Mouse (Mus musculus): ENCODE measurements around the gene Btbd35f6. TPM values are rescaled to one million over a fixed set of nuclear protein-coding genes. Genes with fewer than 3 reads are reported as not detected.
"Not testable (repeated sequence)": the region's sequence is repeated elsewhere in the genome, so short reads cannot be mapped to it uniquely, and the experiment has no call there.

The Btbd35f6 gene
- polyA plus RNA-seq (2012; rRNA removed): not detected in 2 replicates

- not testable (repeated sequence) for H3K4me1 ChIP-seq (replicated peaks; ENCODE audit: control insufficient read depth, insufficient read depth, low read length); H3K27me3 ChIP-seq (ENCODE audit: control insufficient read depth, insufficient read depth, low read length); H3K36me3 ChIP-seq (ENCODE audit: control insufficient read depth, insufficient read depth, low read length); DNase-seq; H3K27ac ChIP-seq (ENCODE audit: control insufficient read depth, insufficient read depth, low read length); H3K4me3 ChIP-seq (ENCODE audit: control insufficient read depth, insufficient read depth, low read length)
- WGBS: 88% methylated on average over 1 of the region's 4 CpGs
Observed at GRCm38 (mm10) chrX:33956440-33956839, at the start of gene Btbd35f6. TSS of gene Btbd35f6 (minus strand) at chrX:33956540.

- DNase-seq; H3K4me1 ChIP-seq (replicated peaks; ENCODE audit: control insufficient read depth, insufficient read depth, low read length); H3K4me3 ChIP-seq (ENCODE audit: control insufficient read depth, insufficient read depth, low read length); H3K27me3 ChIP-seq (ENCODE audit: control insufficient read depth, insufficient read depth, low read length); H3K27ac ChIP-seq (ENCODE audit: control insufficient read depth, insufficient read depth, low read length); H3K36me3 ChIP-seq (ENCODE audit: control insufficient read depth, insufficient read depth, low read length): not testable (repeated sequence)
Observed at GRCm38 (mm10) chrX:33986716-33987115, 30.4 kb upstream of the Btbd35f6 start, which contains the start of gene Gm21870. TSS of gene Gm21870 (minus strand) at chrX:33986816.

DNA sequence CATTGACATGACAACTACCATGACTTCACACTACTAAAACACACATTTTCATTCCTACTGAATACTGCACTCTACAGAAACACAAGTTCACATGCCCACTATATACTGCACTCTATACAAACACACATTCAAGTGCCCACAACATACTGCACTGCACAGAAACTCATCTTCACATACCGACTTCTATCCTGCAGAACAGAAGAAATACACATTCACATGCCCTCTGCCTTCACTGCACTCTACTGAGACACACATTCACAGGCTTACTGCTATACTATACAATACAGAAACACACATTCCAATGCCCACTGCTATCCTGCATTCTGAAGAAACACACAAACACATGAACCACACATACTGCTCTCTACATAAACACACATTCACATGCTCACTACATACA lies 26.1 kb downstream of the Btbd35f6 start:
- not testable (repeated sequence) for H3K36me3 ChIP-seq (ENCODE audit: control insufficient read depth, insufficient read depth, low read length); H3K27ac ChIP-seq (ENCODE audit: control insufficient read depth, insufficient read depth, low read length); H3K4me1 ChIP-seq (replicated peaks; ENCODE audit: control insufficient read depth, insufficient read depth, low read length); H3K27me3 ChIP-seq (ENCODE audit: control insufficient read depth, insufficient read depth, low read length); DNase-seq; H3K4me3 ChIP-seq (ENCODE audit: control insufficient read depth, insufficient read depth, low read length)
- WGBS: no CpG with 5 or more reads among the region's 1 CpGs

- not testable (repeated sequence) for H3K27me3 ChIP-seq (ENCODE audit: control insufficient read depth, insufficient read depth, low read length); H3K27ac ChIP-seq (ENCODE audit: control insufficient read depth, insufficient read depth, low read length); H3K36me3 ChIP-seq (ENCODE audit: control insufficient read depth, insufficient read depth, low read length); DNase-seq; H3K4me3 ChIP-seq (ENCODE audit: control insufficient read depth, insufficient read depth, low read length); H3K4me1 ChIP-seq (replicated peaks; ENCODE audit: control insufficient read depth, insufficient read depth, low read length)
- WGBS: 85% methylated on average over 4 of the region's 4 CpGs
Observed at GRCm38 (mm10) chrX:33928225-33928624, 28.1 kb downstream of the Btbd35f6 start.

- H3K4me3 ChIP-seq (ENCODE audit: control insufficient read depth, insufficient read depth, low read length); H3K4me1 ChIP-seq (replicated peaks; ENCODE audit: control insufficient read depth, insufficient read depth, low read length); H3K36me3 ChIP-seq (ENCODE audit: control insufficient read depth, insufficient read depth, low read length); H3K27me3 ChIP-seq (ENCODE audit: control insufficient read depth, insufficient read depth, low read length); H3K27ac ChIP-seq (ENCODE audit: control insufficient read depth, insufficient read depth, low read length); DNase-seq: not testable (repeated sequence)
- no CpG with 5 or more reads among the region's 1 CpGs for WGBS
Observed at GRCm38 (mm10) chrX:33926344-33926743, 30.0 kb downstream of the Btbd35f6 start.

GRCm38 (mm10) chrX:33925420-33925819 lies 30.9 kb downstream of the Btbd35f6 start:
- 89% methylated on average over 2 of the region's 2 CpGs for WGBS
- DNase-seq; H3K4me3 ChIP-seq (ENCODE audit: control insufficient read depth, insufficient read depth, low read length); H3K36me3 ChIP-seq (ENCODE audit: control insufficient read depth, insufficient read depth, low read length); H3K27me3 ChIP-seq (ENCODE audit: control insufficient read depth, insufficient read depth, low read length); H3K27ac ChIP-seq (ENCODE audit: control insufficient read depth, insufficient read depth, low read length); H3K4me1 ChIP-seq (replicated peaks; ENCODE audit: control insufficient read depth, insufficient read depth, low read length): not testable (repeated sequence)

Other genes starting within 250 kb of the Btbd35f6 start
- not detected in 2 replicates for gene Gm21870, start 30.3 kb upstream of the Btbd35f6 start, polyA plus RNA-seq (2012; rRNA removed)
- not detected in 2 replicates for gene Btbd35f9, start 205.0 kb upstream of the Btbd35f6 start, polyA plus RNA-seq (2012; rRNA removed)

Measured in thymus, adult 2 months (tissue).